Mouse (Mus musculus): ENCODE measurements around the gene Dab1.

DNA sequence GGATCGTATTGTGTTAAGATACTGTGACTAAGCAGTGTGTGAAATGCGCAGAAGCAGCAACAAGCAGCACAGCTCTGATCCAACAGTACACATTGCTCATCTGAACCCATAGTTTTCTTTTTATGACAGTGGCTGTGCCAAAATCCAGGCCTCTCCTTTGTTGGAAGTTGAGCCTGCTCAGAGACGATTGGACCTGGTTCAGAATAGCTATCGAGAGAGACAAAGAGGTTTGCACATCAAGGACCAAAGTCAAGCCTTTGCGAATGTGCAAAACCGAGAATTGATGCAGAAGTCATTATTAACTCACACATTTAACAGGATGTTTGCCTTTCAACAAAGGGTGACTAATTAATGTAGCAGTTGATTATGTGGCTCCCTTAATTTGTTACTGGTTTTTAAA, 1032.6 kb downstream of the Dab1 start:
- TF ChIP-seq CTCF (IDR thresholded peaks at IDR 0.05; ENCODE audit: extremely low read depth, insufficient read depth, insufficient read length, insufficient replicate concordance): no peak
- TF ChIP-seq POLR2A (IDR thresholded peaks at IDR 0.05; ENCODE audit: low read depth, low read length): no peak

Data from spleen, adult 2 months (tissue).